Mouse (Mus musculus) Patski (cell line): ENCODE data around the gene Pheta1. TPM values are rescaled to one million over a fixed set of nuclear protein-coding genes. Genes with fewer than 3 reads are reported as not detected.

Experiments
- ATAC-seq: fragments of 100-300 bp; one replicate; pipeline ENCODE4 v1.8.0; 2021
- CTCF ChIA-PET: fragments of 350-600 bp; sonication (Branson Sonifier 250); formaldehyde crosslinking; loops from one replicate; lab custom pipeline; 2022; ENCODE audit warnings: inconsistent platforms; lab: Charles Lee
- POLR2A ChIA-PET: fragments of 350-600 bp; sonication (Branson Sonifier 250); formaldehyde crosslinking; loops from one replicate; lab custom pipeline; 2022; ENCODE audit warnings: antibody characterized with exemption, inconsistent platforms; lab: Charles Lee
- DNase-seq: peaks from one replicate; pipeline ENCODE4 v3.0.0-alpha.2; 2011; ENCODE audit warnings: low read depth, low spot score
- H3K27me3 ChIP-seq: fragments of 371-371 bp; one replicate; pipeline ENCODE4 v1.5.1; 2021
- CTCF ChIP-seq: fragments of 100-300 bp; IDR thresholded peaks from one replicate; pipeline ENCODE4 v1.5.1; 2021
- in situ Hi-C: fragments of 300-500 bp; cut with MboI; formaldehyde crosslinking; loops from 3 replicates; pipeline ENCODE4 v1.11.1; 2018; ENCODE audit warnings: low pct_unique_long_range_greater_than_20kb, mixed read lengths
- polyA plus RNA-seq: library from polyadenylated mRNA; unstranded; gene quantifications from one replicate; pipeline ENCODE4 v1.2.3, GENCODE M21; 2021

Pheta1 gene
- polyA plus RNA-seq, 1 experiment from 2014 or later, result 17.9 TPM

- POLR2A ChIA-PET, result no interaction called here
- DNase-seq, result no peak
These were observed 44.8 kb downstream of the Pheta1 start for GRCm38 (mm10) chr5:121893581-121893980.

GRCm38 (mm10) chr5:121894647-121895046 lies 45.9 kb downstream of the Pheta1 start:
- ChIA-PET CTCF (no interaction called here), POLR2A (interaction anchor here (0.8 kb wide), 2 partner anchors 18 to 56 kb away, joined by 3 read pairs; no protein-coding TSS in a partner anchor)
- H3K27me3 ChIP-seq, result peaks cover 5% of the 10 kb centered on the region
- ATAC-seq (no peak), DNase-seq (no peak)
- in situ Hi-C loops, result no loop called here
- TF ChIP-seq CTCF, result no peak

More at GRCm38 (mm10) chr5:121893581-121893980, 44.8 kb downstream of the Pheta1 start:
- no peak for ATAC-seq
- in situ Hi-C loops, result no loop called here
- CTCF ChIA-PET, result no interaction called here
- peaks cover 5% of the 10 kb centered on the region for H3K27me3 ChIP-seq
- TF ChIP-seq CTCF, result no peak

GRCm38 (mm10) chr5:121895117-121895756 lies 46.5 kb downstream of the Pheta1 start:
- H3K27me3 ChIP-seq, result peaks cover 5% of the 10 kb centered on the region
- no peak for TF ChIP-seq CTCF
- CTCF ChIA-PET, result no interaction called here
- in situ Hi-C loops, result no loop called here
- POLR2A ChIA-PET, result no interaction called here
- ATAC-seq, result no peak
- no peak for DNase-seq

GRCm38 (mm10) chr5:121902809-121903745 lies 54.3 kb downstream of the Pheta1 start:
- TF ChIP-seq CTCF, result no peak
- POLR2A ChIA-PET, result no interaction called here
- peaks cover 10% of the 10 kb centered on the region for H3K27me3 ChIP-seq
- ATAC-seq, result no peak
- in situ Hi-C loops, result no loop called here
- no peak for DNase-seq
- CTCF ChIA-PET, result no interaction called here

Other genes starting within 250 kb of the Pheta1 start
- gene Acad12, start 230.0 kb upstream of the Pheta1 start, polyA plus RNA-seq, result 29.8 TPM
- 34.7 TPM for gene Acad10, start 188.5 kb upstream of the Pheta1 start, polyA plus RNA-seq
- 65.3 TPM for gene Brap, start 188.4 kb upstream of the Pheta1 start, polyA plus RNA-seq
- 209 TPM for gene Atxn2, start 137.6 kb upstream of the Pheta1 start, polyA plus RNA-seq
- gene Sh2b3, start 11.3 kb upstream of the Pheta1 start, polyA plus RNA-seq, result 22.2 TPM
- gene Cux2, start 201.1 kb downstream of the Pheta1 start, polyA plus RNA-seq, result 1.6 TPM